ENCODE assay signal across 13 mouse cellular contexts in the genomic region with DNA sequence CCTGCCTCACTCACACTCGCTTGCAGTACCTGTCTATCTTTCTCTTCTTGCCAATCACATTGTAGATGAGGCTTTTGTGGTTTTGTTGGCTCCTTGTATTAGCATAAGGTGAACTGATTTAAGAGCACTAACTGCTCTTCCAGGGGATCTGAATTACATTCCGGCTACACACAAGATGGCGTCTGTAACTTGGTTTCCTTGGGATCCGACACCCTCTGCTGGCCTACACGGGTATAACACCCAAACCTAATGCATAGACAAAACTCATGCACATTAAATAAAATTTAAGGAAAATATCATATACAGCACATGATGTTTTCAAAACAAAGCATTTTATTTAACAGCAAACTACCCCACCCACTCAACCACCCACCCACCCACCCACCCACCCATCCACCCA. TPM values are rescaled to one million over a fixed set of nuclear protein-coding genes. Genes with fewer than 3 reads are reported as not detected.
DNase-seq lines count a peak whose midpoint lies in the region; ATAC-seq and TF ChIP-seq lines count a peak whose summit lies in the region.
"Had no signal": no experiment of that assay in that cellular context is flagged by ENCODE, and none has a peak within 500 bp of the region (broad histone marks: within the 10 kb centered on the region; RNA-seq: fewer than 3 reads in every experiment).

No protein-coding gene starts in this region.

- no peaks in the 10 kb centered on the region for H3K36me3 ChIP-seq in kidney, postnatal 0 days (ENCODE audit: insufficient read depth, low read length)
- no peaks in the 10 kb centered on the region for H3K36me3 ChIP-seq in kidney, embryonic 15.5 days
- H3K36me3 ChIP-seq in stomach, postnatal 0 days (ENCODE audit: control insufficient read depth, insufficient read depth, low read length): no peaks in the 10 kb centered on the region
- H3K36me3 ChIP-seq: hindbrain, embryonic 13.5 days; limb, embryonic 15.5 days had no signal

- H3K9me3 ChIP-seq in kidney, postnatal 0 days (replicated peaks; ENCODE audit: low read length): no peaks in the 10 kb centered on the region
- no peaks in the 10 kb centered on the region for H3K9me3 ChIP-seq in kidney, embryonic 15.5 days (replicated peaks)
- H3K9me3 ChIP-seq in stomach, postnatal 0 days (ENCODE audit: control insufficient read depth, low read length): no peaks in the 10 kb centered on the region
- H3K9me3 ChIP-seq: hindbrain, embryonic 13.5 days; limb, embryonic 15.5 days had no signal

- no peak for ATAC-seq in kidney, postnatal 0 days (replicated peaks; ENCODE audit: low FRiP score, low read depth)
- ATAC-seq in kidney, embryonic 15.5 days (replicated peaks; ENCODE audit: low FRiP score): no peak
- no peak for ATAC-seq in stomach, postnatal 0 days (ENCODE audit: low FRiP score, low TSS enrichment)

- WGBS in kidney, postnatal 0 days: 74% methylated on average over 5 of the region's 5 CpGs
- 68% methylated on average over 5 of the region's 5 CpGs for WGBS in kidney, embryonic 15.5 days
- 75% methylated on average over 5 of the region's 5 CpGs for WGBS in stomach, postnatal 0 days

- H3K4me3 ChIP-seq in kidney, postnatal 0 days (replicated peaks; ENCODE audit: low read depth, low read length): no peak overlapping the region
- no peak overlapping the region for H3K4me3 ChIP-seq in kidney, embryonic 15.5 days (replicated peaks)
- H3K4me3 ChIP-seq in stomach, postnatal 0 days (ENCODE audit: low read depth, low read length): no peak overlapping the region
- H3K4me3 ChIP-seq: hindbrain, embryonic 13.5 days; limb, embryonic 15.5 days had no signal

- DNase-seq in adrenal gland, postnatal 14 days: peak; percentile 19
- DNase-seq in adrenal gland, postnatal 36 days: no peak
- no peak for DNase-seq in kidney, postnatal 0 days (ENCODE audit: low spot score)
- DNase-seq in retina, embryonic 14.5 days (ENCODE audit: low spot score): peak; percentile 32
- no peak for DNase-seq in retina, postnatal 1 day
- DNase-seq in stomach, postnatal 0 days (ENCODE audit: low spot score): no peak
- DNase-seq in cerebellum, postnatal 25 days: no peak
- DNase-seq: heart, adult 11 months; thymus, postnatal 14 days had no signal

- H3K27me3 ChIP-seq in kidney, postnatal 0 days (ENCODE audit: insufficient read depth, low read length): no peaks in the 10 kb centered on the region
- H3K27me3 ChIP-seq in kidney, embryonic 15.5 days: no peaks in the 10 kb centered on the region
- no peaks in the 10 kb centered on the region for H3K27me3 ChIP-seq in stomach, postnatal 0 days (ENCODE audit: control insufficient read depth, insufficient read depth, low read length)
- H3K27me3 ChIP-seq: hindbrain, embryonic 13.5 days; limb, embryonic 15.5 days had no signal

- TF ChIP-seq CTCF in kidney, postnatal 0 days (IDR thresholded peaks at IDR 0.05; ENCODE audit: low read depth): peak; percentile 46; the same call in 1 of the 2 replicates
- peak; percentile 44 for TF ChIP-seq CTCF in stomach, postnatal 0 days (IDR thresholded peaks at IDR 0.05; ENCODE audit: low read depth)

- no peak for TF ChIP-seq EP300 in stomach, postnatal 0 days (optimal IDR thresholded peaks at IDR 0.05)

- no peak overlapping the region for H3K9ac ChIP-seq in kidney, postnatal 0 days (ENCODE audit: low read depth, low read length)
- no peak overlapping the region for H3K9ac ChIP-seq in kidney, embryonic 15.5 days
- no peak overlapping the region for H3K9ac ChIP-seq in stomach, postnatal 0 days (ENCODE audit: low read length)
- H3K9ac ChIP-seq: hindbrain, embryonic 13.5 days; limb, embryonic 15.5 days had no signal

- no peak overlapping the region for H3K4me2 ChIP-seq in kidney, postnatal 0 days (ENCODE audit: low read length)
- H3K4me2 ChIP-seq in kidney, embryonic 15.5 days: no peak overlapping the region
- no peak overlapping the region for H3K4me2 ChIP-seq in stomach, postnatal 0 days (replicated peaks; ENCODE audit: low read depth)
- H3K4me2 ChIP-seq: hindbrain, embryonic 13.5 days; limb, embryonic 15.5 days had no signal

- H3K27ac ChIP-seq in kidney, postnatal 0 days: no peak overlapping the region
- no peak overlapping the region for H3K27ac ChIP-seq in kidney, embryonic 15.5 days
- no peak overlapping the region for H3K27ac ChIP-seq in stomach, postnatal 0 days (replicated peaks)
- H3K27ac ChIP-seq: hindbrain, embryonic 13.5 days; limb, embryonic 15.5 days had no signal

- no peaks in the 10 kb centered on the region for H3K4me1 ChIP-seq in kidney, postnatal 0 days (replicated peaks; ENCODE audit: insufficient read depth, low read length)
- H3K4me1 ChIP-seq in kidney, embryonic 15.5 days: no peaks in the 10 kb centered on the region
- H3K4me1 ChIP-seq in stomach, postnatal 0 days (replicated peaks; ENCODE audit: control insufficient read depth, insufficient read depth): no peaks in the 10 kb centered on the region
- H3K4me1 ChIP-seq: hindbrain, embryonic 13.5 days; limb, embryonic 15.5 days had no signal

RNA-seq across cellular contexts. Expression of a gene that starts 38.2 kb away (rescaled TPM):
- not detected in 2 replicates for total RNA-seq in adrenal gland, postnatal 14 days (2021)
- not detected for total RNA-seq in adrenal gland, postnatal 36 days (2021)
- not detected in 2 replicates for polyA plus RNA-seq in kidney, postnatal 0 days (2015; fragmentation: Nextera tagmentation; extraction: Ambion mirVana)
- polyA plus RNA-seq in kidney, embryonic 15.5 days (2015; fragmentation: Nextera tagmentation; extraction: Ambion mirVana): not detected in 2 replicates
- not detected in 2 replicates for polyA plus RNA-seq in stomach, postnatal 0 days (2015; fragmentation: Nextera tagmentation; extraction: Ambion mirVana)
- total RNA-seq: common myeloid progenitor, adult 5-6 weeks had no signal
- polyA plus RNA-seq: hindbrain, embryonic 13.5 days; limb, embryonic 15.5 days had no signal

RNA-seq across cellular contexts. Expression of a gene that starts 45.8 kb away (rescaled TPM):
- total RNA-seq in adrenal gland, postnatal 14 days (2021): not detected in 2 replicates
- not detected for total RNA-seq in adrenal gland, postnatal 36 days (2021)
- 0.28 and 0.34 TPM in 2 replicates for polyA plus RNA-seq in kidney, postnatal 0 days (2015; fragmentation: Nextera tagmentation; extraction: Ambion mirVana)
- polyA plus RNA-seq in kidney, embryonic 15.5 days (2015; fragmentation: Nextera tagmentation; extraction: Ambion mirVana): 0.21 and 0.26 TPM in 2 replicates
- not detected in 2 replicates for polyA plus RNA-seq in stomach, postnatal 0 days (2015; fragmentation: Nextera tagmentation; extraction: Ambion mirVana)
- total RNA-seq: common myeloid progenitor, adult 5-6 weeks had no signal

Comparison
In these comparisons a context has a peak if more than half of its experiments do, and no peak if none do; other contexts are left out.
1. DNase-seq: peak in adrenal gland, postnatal 14 days (single experiment) and retina, embryonic 14.5 days (single experiment); none in adrenal gland, postnatal 36 days (0 of 2), kidney, postnatal 0 days (single experiment), retina, postnatal 1 day (single experiment), stomach, postnatal 0 days (single experiment) and cerebellum, postnatal 25 days (0 of 2).